Mouse (Mus musculus): ENCODE data around the gene Zdhhc19. TPM values are rescaled to one million over a fixed set of nuclear protein-coding genes. Genes with fewer than 3 reads are reported as not detected.

Zdhhc19 gene
- total and polyA plus RNA-seq, 2 experiments from 2014 or later = not detected

DNA sequence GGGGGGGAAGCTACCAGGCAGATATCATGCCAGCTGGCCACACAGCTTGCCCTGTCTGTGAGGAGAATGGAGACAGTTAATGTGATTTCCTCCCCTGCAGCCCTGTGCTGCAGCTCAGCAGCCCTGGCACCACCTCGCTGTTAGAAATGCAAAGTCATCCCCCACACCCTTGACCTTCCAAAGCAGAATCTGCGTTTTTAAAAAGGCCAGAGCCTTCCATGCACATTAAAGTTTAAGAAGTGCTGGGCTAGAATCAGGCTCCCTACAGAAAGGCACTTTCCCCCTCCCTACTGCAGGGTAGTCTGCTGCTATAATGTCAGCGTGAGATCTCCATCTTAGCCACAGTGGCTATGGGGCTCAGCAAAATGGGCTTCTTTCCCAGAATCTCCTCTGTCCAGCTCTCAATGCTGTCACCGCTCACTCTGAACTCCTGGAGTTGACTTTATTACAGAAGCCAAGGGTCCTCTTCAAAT is 101.9 kb downstream of the Zdhhc19 start:
- ATAC-seq (0 out of 2 replicates have a peak, but pooled peaks have one; percentile 12), DNase-seq (peak; percentile 10)
- H3K36me3 ChIP-seq (ENCODE audit: insufficient read depth) = no peaks in the 10 kb centered on the region
- H3K9me3 ChIP-seq (ENCODE audit: low read length) = no peaks in the 10 kb centered on the region
- no peaks in the 10 kb centered on the region for H3K4me1 ChIP-seq (ENCODE audit: insufficient read depth)
- WGBS = 31% methylated on average over 4 of the region's 4 CpGs
- H3K27me3 ChIP-seq (ENCODE audit: insufficient read depth, low read length) = no peaks in the 10 kb centered on the region
- H3K4me3 ChIP-seq (ENCODE audit: low read depth, low read length) = no peak overlapping the region
- H3K9ac ChIP-seq = no peak overlapping the region
- no peak overlapping the region for H3K4me2 ChIP-seq (ENCODE audit: low read depth)
- TF ChIP-seq CTCF (IDR thresholded peaks at IDR 0.05; ENCODE audit: low read depth) = no peak
- H3K27ac ChIP-seq (ENCODE audit: low read depth, low read length) = no peak overlapping the region

DNA sequence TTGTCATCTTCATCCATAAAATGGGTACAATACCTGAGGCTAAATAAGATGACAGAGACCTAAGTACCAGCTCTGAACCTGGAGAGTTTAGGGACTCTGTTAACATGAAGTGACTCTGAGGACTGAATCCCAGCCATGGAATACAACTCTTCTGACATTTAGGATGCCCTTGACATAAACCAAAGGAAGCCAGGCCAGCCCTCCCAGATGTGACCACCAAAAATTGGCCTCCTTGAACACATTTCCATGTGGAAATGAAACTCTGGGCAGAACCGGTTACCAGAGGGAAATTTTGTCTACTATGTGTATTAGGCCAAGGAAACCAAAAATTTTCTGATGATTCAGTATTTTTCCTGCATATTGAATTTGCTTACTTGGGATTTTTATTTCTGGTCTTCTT is 103.1 kb downstream of the Zdhhc19 start:
- 81% methylated on average over 1 of the region's 1 CpGs for WGBS
- no peak for ATAC-seq

DNA sequence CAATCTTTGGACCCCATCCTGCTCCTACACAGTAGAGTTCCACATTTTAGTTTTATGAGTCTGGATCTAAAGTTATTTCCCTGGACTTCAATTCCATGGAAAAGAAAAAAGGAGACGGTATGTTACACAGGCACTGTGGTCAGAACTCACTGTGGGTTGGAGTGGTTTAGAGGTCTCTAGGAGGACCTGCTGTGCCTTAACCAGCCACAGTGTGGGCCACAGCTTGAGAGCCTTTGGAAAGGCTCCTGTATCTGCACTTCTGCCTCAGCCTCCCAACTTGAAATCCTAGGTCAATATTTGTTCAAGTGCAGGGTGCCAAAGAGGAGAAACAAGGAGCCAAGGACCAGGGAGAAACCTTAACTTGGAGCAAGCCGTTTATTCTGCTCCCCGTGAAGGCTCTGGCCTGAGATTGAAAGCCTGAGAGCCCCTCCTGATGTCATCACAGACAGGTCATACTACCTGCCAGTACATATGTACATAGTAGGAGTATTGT is 106.2 kb downstream of the Zdhhc19 start:
- Histone ChIP-seq H3K9ac (no peak overlapping the region), H3K36me3 (ENCODE audit: insufficient read depth) (no peaks in the 10 kb centered on the region), H3K27me3 (ENCODE audit: insufficient read depth, low read length) (no peaks in the 10 kb centered on the region), H3K4me2 (ENCODE audit: low read depth) (no peak overlapping the region), H3K9me3 (ENCODE audit: low read length) (no peaks in the 10 kb centered on the region), H3K4me1 (ENCODE audit: insufficient read depth) (no peaks in the 10 kb centered on the region), H3K4me3 (ENCODE audit: low read depth, low read length) (no peak overlapping the region), H3K27ac (ENCODE audit: low read depth, low read length) (no peak overlapping the region)
- WGBS = 88% methylated on average over 3 of the region's 3 CpGs
- ATAC-seq = no peak
- no peak for TF ChIP-seq CTCF (IDR thresholded peaks at IDR 0.05; ENCODE audit: low read depth)
- DNase-seq = no peak

More for the DNA sequence above, 103.1 kb downstream of the Zdhhc19 start:
- Histone ChIP-seq H3K4me3 (ENCODE audit: low read depth, low read length) (no peak overlapping the region), H3K4me1 (ENCODE audit: insufficient read depth) (no peaks in the 10 kb centered on the region), H3K27me3 (ENCODE audit: insufficient read depth, low read length) (no peaks in the 10 kb centered on the region), H3K27ac (ENCODE audit: low read depth, low read length) (no peak overlapping the region), H3K9me3 (ENCODE audit: low read length) (no peaks in the 10 kb centered on the region), H3K9ac (no peak overlapping the region), H3K36me3 (ENCODE audit: insufficient read depth) (no peaks in the 10 kb centered on the region), H3K4me2 (ENCODE audit: low read depth) (no peak overlapping the region)
- DNase-seq = no peak
- no peak for TF ChIP-seq CTCF (IDR thresholded peaks at IDR 0.05; ENCODE audit: low read depth)

DNA sequence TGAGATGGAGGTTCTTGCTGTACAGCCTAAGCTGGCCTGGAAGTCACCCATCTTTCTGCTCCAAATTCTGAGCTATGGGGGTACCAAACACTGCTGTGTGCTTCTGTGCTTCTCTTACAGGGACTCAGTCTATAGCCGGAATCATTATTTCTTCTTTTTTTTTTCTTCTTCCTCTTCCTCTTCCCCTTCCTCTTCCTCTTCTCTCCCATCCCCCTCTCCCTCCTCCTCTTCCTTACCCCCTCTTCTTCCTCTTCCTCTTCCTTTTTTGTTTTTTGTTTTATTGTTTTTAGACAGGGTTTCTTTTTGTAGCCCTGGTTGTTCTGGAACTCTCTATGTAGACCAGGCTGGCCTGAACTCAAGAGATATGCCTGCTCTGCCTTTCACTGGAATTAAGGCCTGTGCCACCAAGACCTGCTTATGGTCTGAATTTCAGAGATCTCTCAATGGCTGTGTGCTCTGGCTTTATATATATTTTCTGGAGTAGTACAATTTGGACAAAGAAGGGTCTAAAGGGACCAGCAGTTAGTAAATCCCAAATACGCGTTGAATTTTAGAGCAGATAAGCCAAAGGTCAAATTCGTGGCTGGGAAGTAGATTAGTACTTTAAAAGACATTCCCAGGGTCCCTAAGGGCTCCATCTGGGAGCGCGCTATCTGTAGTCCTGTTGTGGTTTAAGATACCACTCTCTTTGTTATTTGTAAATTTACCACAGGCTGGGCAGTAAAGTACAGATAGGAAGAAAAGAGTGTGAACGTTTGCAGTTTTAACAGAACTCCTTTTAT is 111.7 kb downstream of the Zdhhc19 start:
- no peak for TF ChIP-seq CTCF (IDR thresholded peaks at IDR 0.05; ENCODE audit: low read depth)
- Histone ChIP-seq H3K4me1 (ENCODE audit: insufficient read depth) (peaks cover 9% of the 10 kb centered on the region; the same call in 1 of the 2 replicates), H3K9ac (no peak overlapping the region), H3K9me3 (ENCODE audit: low read length) (no peaks in the 10 kb centered on the region), H3K36me3 (ENCODE audit: insufficient read depth) (no peaks in the 10 kb centered on the region), H3K4me2 (ENCODE audit: low read depth) (peak overlapping the region; percentile 62; the same call in 1 of the 2 replicates), H3K27me3 (ENCODE audit: insufficient read depth, low read length) (no peaks in the 10 kb centered on the region), H3K4me3 (ENCODE audit: low read depth, low read length) (no peak overlapping the region), H3K27ac (ENCODE audit: low read depth, low read length) (no peak overlapping the region)
- WGBS = 64% methylated on average over 7 of the region's 7 CpGs
- ATAC-seq (no peak), DNase-seq (no peak)

DNA sequence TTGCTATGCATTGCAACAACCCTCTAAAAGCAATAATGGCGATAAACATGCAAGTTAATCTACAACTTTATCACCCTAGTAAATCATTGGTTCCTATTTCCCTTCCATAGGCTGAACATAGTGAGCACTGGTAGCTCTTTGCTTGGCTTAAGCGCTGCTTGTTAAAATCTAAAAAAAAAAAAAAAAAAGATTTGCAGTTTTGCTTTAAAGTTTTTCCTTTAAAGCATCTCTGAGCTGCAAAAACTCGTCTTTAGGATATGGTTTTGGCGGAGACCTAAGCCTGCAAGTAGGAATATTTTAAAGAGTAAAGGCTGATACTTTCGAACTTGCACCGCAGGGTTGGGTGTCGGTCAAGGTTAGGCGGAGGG is 112.3 kb downstream of the Zdhhc19 start:
- H3K4me1 ChIP-seq (ENCODE audit: insufficient read depth) = peaks cover 9% of the 10 kb centered on the region; the same call in 1 of the 2 replicates
- no peak for TF ChIP-seq CTCF (IDR thresholded peaks at IDR 0.05; ENCODE audit: low read depth)

DNA sequence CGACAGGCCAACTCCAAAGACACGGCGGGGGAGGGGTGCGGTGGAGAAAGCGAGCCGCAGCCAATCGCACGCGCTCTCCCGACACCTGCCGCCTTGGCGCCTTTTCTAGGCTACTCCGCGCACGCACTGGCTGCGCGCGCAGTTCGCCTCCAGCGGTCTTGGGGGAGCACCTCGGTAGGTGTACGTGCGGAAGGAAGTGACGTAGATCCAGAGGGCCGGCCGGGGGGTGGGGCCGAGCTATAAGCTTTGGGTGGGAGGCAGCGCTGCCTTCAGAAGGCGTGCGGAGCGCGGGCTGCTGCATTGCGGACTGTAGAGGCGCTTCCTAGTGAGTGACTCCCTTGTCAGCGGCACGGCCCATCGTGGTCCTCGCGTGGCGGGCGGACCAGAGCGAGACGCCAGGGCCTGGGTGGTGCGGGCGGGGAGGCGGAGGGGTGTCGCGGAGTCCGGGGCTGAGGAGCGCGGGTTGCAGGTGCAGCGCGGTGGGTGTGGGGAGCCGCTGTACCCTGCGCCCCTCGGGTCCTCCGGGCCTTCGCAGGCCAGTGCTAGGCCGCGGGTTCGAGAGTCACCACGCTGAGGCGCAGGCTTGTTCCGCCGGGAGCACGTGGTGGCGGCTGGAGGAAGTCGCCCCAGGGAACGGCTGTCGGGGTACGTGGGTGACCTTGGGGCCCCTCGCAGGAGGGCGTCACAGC is 112.8 kb downstream of the Zdhhc19 start, which contains the start of gene Tfrc:
TSS of gene Tfrc (plus strand) at position 209 of the 689 bp plus-strand sequence.
- DNase-seq (peak; percentile 99), ATAC-seq (peak; percentile 99)
- Histone ChIP-seq H3K4me3 (ENCODE audit: low read depth, low read length) (peak within 1 kb of the TSS; percentile 87), H3K4me2 (ENCODE audit: low read depth) (peak within 1 kb of the TSS; percentile 62), H3K9ac (peak within 1 kb of the TSS; percentile 82), H3K27me3 (ENCODE audit: insufficient read depth, low read length) (no peaks in the 10 kb centered on the region), H3K36me3 (ENCODE audit: insufficient read depth) (no peaks in the 10 kb centered on the region), H3K27ac (ENCODE audit: low read depth, low read length) (peak within 1 kb of the TSS; percentile 93), H3K4me1 (ENCODE audit: insufficient read depth) (peaks cover 9% of the 10 kb centered on the region; the same call in 1 of the 2 replicates), H3K9me3 (ENCODE audit: low read length) (no peaks in the 10 kb centered on the region)
- TF ChIP-seq CTCF (IDR thresholded peaks at IDR 0.05; ENCODE audit: low read depth) = peak; percentile 16; the same call in 1 of the 2 replicates
- 3% methylated on average over 70 of the region's 73 CpGs for WGBS

More for the DNA sequence above, 112.3 kb downstream of the Zdhhc19 start:
- Histone ChIP-seq H3K9me3 (ENCODE audit: low read length) (no peaks in the 10 kb centered on the region), H3K4me2 (ENCODE audit: low read depth) (peak overlapping the region; percentile 62), H3K27ac (ENCODE audit: low read depth, low read length) (peak overlapping the region; percentile 93; the same call in 1 of the 2 replicates), H3K27me3 (ENCODE audit: insufficient read depth, low read length) (no peaks in the 10 kb centered on the region), H3K4me3 (ENCODE audit: low read depth, low read length) (peak overlapping the region; percentile 87), H3K9ac (peak overlapping the region; percentile 82; the same call in 1 of the 2 replicates), H3K36me3 (ENCODE audit: insufficient read depth) (no peaks in the 10 kb centered on the region)
- DNase-seq (no peak), ATAC-seq (no peak)
- 11% methylated on average over 8 of the region's 8 CpGs for WGBS
